Mouse (Mus musculus): Measurements from ENCODE around the gene 1600014C10Rik.

DNA sequence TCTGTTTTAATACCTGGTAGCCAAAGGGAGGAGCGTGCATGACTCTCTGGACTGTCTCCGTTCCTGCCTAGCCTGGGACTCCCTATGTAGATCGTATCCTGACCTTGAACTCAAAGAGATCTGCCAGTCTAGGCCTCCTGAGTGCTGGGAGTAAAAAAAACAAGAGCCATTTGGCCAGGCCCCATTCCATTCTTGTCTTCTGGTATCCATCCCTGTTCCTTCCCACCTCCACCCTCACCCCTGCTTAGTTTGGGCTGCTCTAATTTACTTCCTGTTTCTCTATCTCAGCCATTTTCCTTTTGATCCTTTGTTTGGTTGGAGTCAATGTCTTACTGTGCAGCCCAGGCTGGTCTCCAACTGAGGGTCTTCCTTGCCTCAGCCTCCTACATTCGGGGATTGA is 59.4 kb downstream of the 1600014C10Rik start:
- TF ChIP-seq CTCF (conservative IDR thresholded peaks at IDR 0.05; ENCODE audit: low read length) (no peak), NANOG (IDR thresholded peaks at IDR 0.05; ENCODE audit: borderline replicate concordance, low read length) (no peak), POU5F1 (IDR thresholded peaks at IDR 0.05; ENCODE audit: borderline replicate concordance, low read length) (no peak)
